Mouse (Mus musculus): ENCODE results near the gene Unc13a.
"Not testable (repeated sequence)": the region's sequence is repeated elsewhere in the genome, so short reads cannot be mapped to it uniquely, and the experiment has no call there.

The Unc13a gene

GRCm38 (mm10) chr8:71671549-71671965 is at the start of gene Unc13a:
TSS of gene Unc13a (minus strand) at chr8:71671757.
- in situ Hi-C loops (cut with MboI, MseI): no loop called here

GRCm38 (mm10) chr8:71719928-71720457 is 48.4 kb upstream of the Unc13a start:
- in situ Hi-C loops (cut with MboI, MseI): loop anchor here in 1 of 2 experiments (5.0 kb wide), 1 partner anchor 43 kb away; the partner anchor contains the start of gene Jak3

GRCm38 (mm10) chr8:71719218-71719617 is 47.7 kb upstream of the Unc13a start:
- in situ Hi-C loops (cut with MboI, MseI): no loop called here

GRCm38 (mm10) chr8:71718252-71718651 is 46.7 kb upstream of the Unc13a start:
- in situ Hi-C loops (cut with MboI, MseI): no loop called here

- in situ Hi-C loops (cut with MboI, MseI): no loop called here
Measured at GRCm38 (mm10) chr8:71717096-71717495, 45.5 kb upstream of the Unc13a start.

GRCm38 (mm10) chr8:71716561-71717053 is 45.0 kb upstream of the Unc13a start:
- in situ Hi-C loops (cut with MboI, MseI): no loop called here

GRCm38 (mm10) chr8:71715531-71715930 is 44.0 kb upstream of the Unc13a start:
- in situ Hi-C loops (cut with MboI, MseI): no loop called here

- in situ Hi-C loops (cut with MboI, MseI): no loop called here
Measured at GRCm38 (mm10) chr8:71711574-71711973, 40.0 kb upstream of the Unc13a start.

GRCm38 (mm10) chr8:71709800-71710446 is 38.4 kb upstream of the Unc13a start:
- in situ Hi-C loops (cut with MboI, MseI): no loop called here

GRCm38 (mm10) chr8:71709134-71709799 is 37.7 kb upstream of the Unc13a start:
- in situ Hi-C loops (cut with MboI, MseI): no loop called here

GRCm38 (mm10) chr8:71707874-71708273 is 36.3 kb upstream of the Unc13a start:
- in situ Hi-C loops (cut with MboI, MseI): no loop called here

- in situ Hi-C loops (cut with MboI, MseI): not testable (repeated sequence)
Measured at GRCm38 (mm10) chr8:71703400-71703799, 31.8 kb upstream of the Unc13a start.

GRCm38 (mm10) chr8:71702923-71703322 is 31.4 kb upstream of the Unc13a start:
- in situ Hi-C loops (cut with MboI, MseI): no loop called here

- in situ Hi-C loops (cut with MboI, MseI): no loop called here
Measured at GRCm38 (mm10) chr8:71702087-71702432, 30.5 kb upstream of the Unc13a start.

- in situ Hi-C loops (cut with MboI, MseI): no loop called here
Measured at GRCm38 (mm10) chr8:71701414-71702086, 30.0 kb upstream of the Unc13a start, which contains the start of gene B3gnt3. TSS of gene B3gnt3 (minus strand) at chr8:71701789.

- in situ Hi-C loops (cut with MboI, MseI): no loop called here
Measured at GRCm38 (mm10) chr8:71700493-71701269, 29.1 kb upstream of the Unc13a start.

GRCm38 (mm10) chr8:71695456-71695855 is 23.9 kb upstream of the Unc13a start:
- in situ Hi-C loops (cut with MboI, MseI): not testable (repeated sequence)

GRCm38 (mm10) chr8:71693166-71694041 is 21.8 kb upstream of the Unc13a start:
- in situ Hi-C loops (cut with MboI, MseI): no loop called here

- in situ Hi-C loops (cut with MboI, MseI): no loop called here
Measured at GRCm38 (mm10) chr8:71692509-71692908, 21.0 kb upstream of the Unc13a start.

- in situ Hi-C loops (cut with MboI, MseI): no loop called here
Measured at GRCm38 (mm10) chr8:71689028-71689427, 17.5 kb upstream of the Unc13a start, which contains the start of gene Insl3. TSS of gene Insl3 (plus strand) at chr8:71689214.

All from T-helper 17 cell (primary cell).